Mouse (Mus musculus): Measurements from ENCODE around the gene Olfr1373. TPM values are rescaled to one million over a fixed set of nuclear protein-coding genes. Genes with fewer than 3 reads are reported as not detected.
"Not testable (repeated sequence)": the region's sequence is repeated elsewhere in the genome, so short reads cannot be mapped to it uniquely, and the experiment has no call there.

The Olfr1373 gene
- total RNA-seq (2021): not detected
- long read RNA-seq, experiment 1: 0 reads
- long read RNA-seq, experiment 2: 0 reads

DNA sequence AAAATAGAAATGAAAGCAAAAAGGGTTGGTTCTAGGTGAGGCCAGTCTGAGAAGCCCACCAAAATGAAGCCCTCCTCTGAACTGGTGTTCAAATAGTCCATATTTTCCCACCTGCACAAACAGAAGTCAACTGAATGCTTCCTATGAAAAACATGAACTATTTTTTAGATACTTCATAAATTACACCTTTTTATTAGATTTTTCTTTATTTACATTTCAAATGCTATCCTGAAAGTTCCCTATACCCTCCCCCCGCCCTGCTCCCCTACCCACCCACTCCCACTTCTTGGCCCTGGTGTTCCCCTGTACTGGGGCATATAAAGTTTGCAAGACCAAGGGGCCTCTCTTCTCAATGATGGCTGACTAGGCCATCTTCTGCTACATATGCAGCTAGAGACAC lies at the start of gene Olfr1373:
Gene Olfr1373, minus strand, starts transcription at position 101 of the 400 bp plus-strand sequence.
- DNase-seq; intact Hi-C loops (cut with DNase I): not testable (repeated sequence)

- intact Hi-C loops (cut with DNase I); DNase-seq: not testable (repeated sequence)
Observed at GRCm38 (mm10) chr11:52180651-52181050, 35.3 kb upstream of the Olfr1373 start.

- intact Hi-C loops (cut with DNase I): loop anchor here (10.0 kb wide), 1 partner anchor 115 kb away; no protein-coding TSS in a partner anchor
- DNase-seq: not testable (repeated sequence)
Observed at GRCm38 (mm10) chr11:52179897-52180296, 34.6 kb upstream of the Olfr1373 start.

DNA sequence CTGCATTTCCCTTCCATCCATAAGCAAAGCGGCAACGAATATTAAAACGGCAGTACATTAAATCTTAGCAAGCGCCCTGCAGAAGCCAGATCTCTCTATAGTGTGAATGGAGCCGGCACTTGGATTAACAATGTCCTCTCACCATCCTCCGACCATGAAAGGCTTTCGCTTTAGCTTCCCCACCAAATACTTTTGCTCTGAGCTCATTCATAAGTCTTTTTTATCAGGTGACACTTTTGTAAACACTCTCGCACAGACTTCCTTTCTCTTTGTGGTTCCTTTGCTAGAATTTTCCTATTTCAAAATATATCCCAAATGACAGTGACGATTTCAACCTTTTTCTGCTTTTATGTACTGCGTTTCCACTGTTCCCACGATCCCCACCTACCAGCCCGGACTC lies 23.1 kb upstream of the Olfr1373 start:
- intact Hi-C loops (cut with DNase I): no loop called here
- DNase-seq: no peak

DNA sequence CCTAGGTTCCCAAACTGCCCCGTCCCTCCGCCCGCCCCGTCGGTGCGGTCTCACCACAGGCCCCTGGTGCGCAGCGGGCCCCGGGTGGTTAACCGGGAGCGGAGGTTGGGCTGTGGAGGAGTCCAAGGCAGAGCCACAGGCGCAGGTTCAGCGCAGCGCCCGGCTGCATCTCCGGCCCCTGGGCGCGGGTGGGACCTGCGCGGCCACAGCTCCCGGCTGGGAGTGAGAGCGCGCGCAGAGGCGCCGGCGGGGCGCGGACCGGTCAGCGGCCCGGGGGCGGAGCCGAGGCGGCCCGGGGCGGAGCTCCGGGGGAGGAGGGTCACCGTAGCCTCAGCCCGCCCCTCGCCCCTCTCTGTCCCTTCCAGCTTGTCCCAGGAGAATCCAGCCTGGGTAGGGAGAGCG lies 22.6 kb upstream of the Olfr1373 start:
- DNase-seq; intact Hi-C loops (cut with DNase I): not testable (repeated sequence)

DNA sequence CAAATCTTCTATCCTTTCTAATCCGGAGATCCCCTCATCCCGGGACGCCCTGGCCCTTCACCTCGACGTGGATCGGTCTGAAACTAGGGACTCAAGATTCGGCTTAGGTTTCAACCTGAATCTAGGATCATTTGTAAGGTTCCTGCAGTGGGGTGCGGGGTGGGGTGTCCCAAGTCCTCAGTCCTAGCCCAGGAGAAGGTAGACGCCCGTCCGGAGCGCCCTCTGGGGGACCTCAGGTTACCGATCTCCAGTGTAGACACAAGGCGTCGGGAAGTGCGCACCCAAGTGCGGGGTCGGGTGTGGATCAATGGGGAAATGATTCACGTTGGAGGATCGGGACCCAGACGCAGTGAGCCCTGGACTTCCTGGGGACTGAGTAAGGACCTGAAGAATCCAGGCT lies 21.8 kb upstream of the Olfr1373 start:
- peak; percentile 20 to 21 for DNase-seq
- intact Hi-C loops (cut with DNase I): no loop called here

- DNase-seq: peak in 1 of 2 experiments; percentile 19
- intact Hi-C loops (cut with DNase I): no loop called here
Observed at GRCm38 (mm10) chr11:52163926-52164325, 18.6 kb upstream of the Olfr1373 start.

DNA sequence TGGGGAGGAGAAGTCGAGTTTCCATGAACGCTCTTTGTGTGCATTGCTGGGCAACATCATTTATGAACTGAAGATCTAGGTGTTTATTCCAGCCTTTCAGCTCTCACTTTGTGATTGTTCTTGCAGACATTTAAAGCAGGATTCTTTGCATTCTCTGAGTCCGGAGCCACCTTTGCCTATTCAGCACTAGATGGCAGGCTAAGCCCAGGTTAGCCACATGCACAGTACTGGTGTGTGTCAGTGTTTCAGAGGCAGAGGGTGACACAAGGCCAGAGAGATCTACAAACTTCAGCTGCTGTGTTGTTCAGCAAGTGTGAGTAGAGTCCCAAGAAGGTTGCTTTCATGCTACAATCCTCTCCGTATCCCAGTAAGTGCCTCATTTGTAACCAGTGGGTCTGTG lies 1.7 kb downstream of the Olfr1373 start:
- intact Hi-C loops (cut with DNase I); DNase-seq: not testable (repeated sequence)

- no peak for DNase-seq
- intact Hi-C loops (cut with DNase I): no loop called here
Observed at GRCm38 (mm10) chr11:52130451-52131068, 14.8 kb downstream of the Olfr1373 start.

DNA sequence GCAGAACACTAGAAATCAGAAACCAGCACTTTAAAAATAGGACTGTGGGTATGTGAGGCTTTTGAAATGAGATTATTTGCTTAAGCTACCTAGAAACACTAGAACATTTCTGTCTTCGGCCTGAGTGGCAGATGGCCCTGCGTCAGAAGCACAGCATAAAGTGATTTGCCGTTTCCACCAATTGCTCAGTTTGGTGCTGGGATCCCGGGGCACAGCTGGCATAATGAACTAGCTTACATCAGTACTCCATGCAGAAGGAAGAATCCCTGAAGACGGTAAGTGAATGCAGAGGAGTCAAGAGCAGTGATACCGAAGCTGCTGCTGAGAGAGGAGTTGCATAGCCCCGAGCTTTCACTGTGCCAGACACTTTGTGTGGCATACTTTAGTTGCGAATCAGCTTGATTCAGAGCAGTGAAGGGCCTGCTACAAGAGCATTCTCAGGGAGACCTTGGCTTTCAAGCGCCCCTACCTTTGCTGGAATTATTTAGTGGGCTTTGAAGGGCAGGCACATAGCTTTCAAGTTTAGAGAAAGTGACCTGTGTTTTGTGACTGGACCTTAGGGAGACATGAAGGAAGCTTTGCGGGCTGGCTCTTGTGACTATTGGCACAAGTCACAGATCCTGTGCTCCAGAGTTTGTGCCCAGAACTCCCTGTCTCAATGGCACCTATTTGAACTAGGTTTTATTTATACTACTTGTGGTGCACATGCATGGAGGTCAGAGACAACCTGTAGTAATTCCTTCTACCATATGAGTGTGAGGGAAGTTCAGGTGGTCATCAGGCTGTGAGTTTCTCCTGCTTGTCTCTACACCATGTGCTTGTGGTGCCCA lies 15.5 kb downstream of the Olfr1373 start:
- no peak for DNase-seq
- intact Hi-C loops (cut with DNase I): no loop called here

DNA sequence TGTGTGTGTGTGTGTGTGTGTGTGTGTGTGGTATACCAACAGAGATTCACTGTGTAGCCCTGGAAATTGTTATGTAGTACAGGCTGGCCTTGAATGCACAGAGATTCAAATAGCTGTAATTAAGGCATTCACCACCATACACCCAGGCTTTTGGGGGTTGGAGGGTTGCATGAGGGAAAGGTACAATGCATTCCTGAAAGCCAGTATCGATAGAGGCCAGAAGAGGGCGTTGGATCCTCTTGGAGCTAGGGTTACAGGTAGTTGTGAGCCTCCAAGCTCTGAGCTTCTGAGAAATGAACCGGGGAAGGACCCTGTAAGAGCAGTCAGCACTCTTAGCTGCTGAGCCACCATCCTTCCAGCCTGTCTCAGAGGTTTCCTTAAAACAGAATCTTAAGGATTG lies 16.2 kb downstream of the Olfr1373 start:
- intact Hi-C loops (cut with DNase I): no loop called here

DNA sequence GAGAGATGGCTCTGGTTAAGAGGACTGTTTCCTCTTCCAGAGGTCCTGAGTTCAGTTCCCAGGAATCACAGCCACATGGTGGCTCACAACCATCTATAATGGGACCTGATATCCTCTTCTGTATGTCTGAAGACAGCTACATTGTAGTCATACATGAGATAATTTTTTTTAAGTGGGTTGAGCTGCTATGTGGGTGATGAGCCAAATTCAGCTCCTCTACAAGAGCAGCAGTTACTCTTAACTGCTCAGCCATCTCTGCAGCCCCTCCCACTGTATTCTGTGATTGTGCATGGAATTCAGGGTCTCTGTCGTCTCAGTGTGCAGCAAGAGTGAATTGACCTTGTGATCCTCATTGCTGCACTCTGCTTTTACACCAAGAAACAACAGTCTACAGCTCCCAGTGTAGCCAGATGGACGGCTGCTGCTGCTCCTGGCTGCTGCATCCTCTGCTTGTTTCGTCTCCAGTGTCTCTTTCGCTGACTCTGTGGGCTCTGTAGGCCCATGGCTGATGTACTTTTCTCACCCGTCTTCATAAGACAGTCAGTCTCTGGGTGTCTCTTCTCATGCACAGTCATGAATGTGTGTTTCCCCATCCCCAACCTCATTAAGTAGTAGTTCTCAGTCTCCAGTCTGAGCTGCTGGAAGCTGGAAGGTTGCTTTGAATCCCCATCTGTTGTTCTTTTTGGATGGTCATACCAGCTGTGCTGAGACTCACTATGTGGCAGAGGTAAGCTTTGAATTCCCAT lies 16.8 kb downstream of the Olfr1373 start:
- intact Hi-C loops (cut with DNase I): no loop called here
- DNase-seq: no peak

More for the DNA sequence above, 16.2 kb downstream of the Olfr1373 start:
- DNase-seq: no peak

DNA sequence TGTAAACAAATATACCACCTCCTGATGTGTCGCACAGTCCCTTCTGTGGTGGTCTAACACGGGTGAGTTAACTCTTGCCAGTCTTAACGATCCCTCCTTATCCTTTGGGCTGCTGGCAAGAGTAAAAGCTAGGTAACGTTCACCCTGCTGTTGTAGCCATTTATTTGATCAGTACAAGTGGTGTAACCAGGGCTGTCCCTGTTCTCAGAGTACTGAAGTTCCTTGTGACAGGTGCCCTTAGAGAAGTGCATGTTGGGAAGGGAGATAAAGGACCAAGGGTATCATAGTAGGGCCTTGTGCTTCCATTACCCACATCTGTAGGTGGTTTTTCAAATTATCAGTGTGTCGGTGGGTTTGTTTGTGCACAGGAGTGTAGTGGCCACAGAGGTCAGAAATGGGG lies 17.6 kb downstream of the Olfr1373 start:
- no peak for DNase-seq
- intact Hi-C loops (cut with DNase I): no loop called here

DNA sequence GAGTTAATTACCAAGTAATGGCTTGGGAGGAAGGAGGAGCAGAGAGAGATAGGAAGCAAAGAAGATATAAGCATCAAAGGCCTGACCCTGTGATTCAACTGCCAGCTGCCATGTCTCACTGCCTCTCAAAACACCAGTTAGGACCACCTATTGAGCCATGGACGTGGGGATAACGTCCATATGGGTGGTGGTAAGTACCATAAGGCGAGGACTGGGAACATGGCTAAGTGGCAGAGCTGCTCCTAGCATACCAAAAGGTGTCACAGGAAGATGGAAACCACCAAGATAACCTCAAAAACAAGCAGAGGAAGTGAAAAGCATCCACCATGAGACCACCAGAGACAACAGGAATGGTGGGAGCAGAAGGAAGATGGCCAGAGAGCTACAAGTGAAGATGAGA lies 18.2 kb downstream of the Olfr1373 start:
- intact Hi-C loops (cut with DNase I): no loop called here
- DNase-seq: no peak

DNA sequence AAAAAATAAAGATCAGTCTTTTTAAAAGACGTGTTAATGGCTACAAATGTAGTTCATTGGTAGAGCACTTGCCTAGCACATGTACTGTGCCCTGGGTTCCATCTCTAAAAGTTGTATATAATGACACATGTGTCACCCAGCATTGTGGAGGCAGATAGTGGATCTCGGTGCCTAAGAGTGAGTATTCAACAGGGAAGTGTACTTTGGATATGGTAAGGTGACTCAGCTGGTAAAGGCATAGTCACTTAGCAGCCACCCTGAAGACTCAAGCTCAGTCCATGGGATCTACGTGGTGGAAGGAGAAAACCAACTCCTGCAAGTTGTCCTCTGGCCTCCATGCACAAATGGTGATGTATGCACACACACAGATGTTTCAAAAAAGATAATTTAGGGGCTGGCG lies 20.9 kb downstream of the Olfr1373 start:
- intact Hi-C loops (cut with DNase I): no loop called here
- no peak for DNase-seq

DNA sequence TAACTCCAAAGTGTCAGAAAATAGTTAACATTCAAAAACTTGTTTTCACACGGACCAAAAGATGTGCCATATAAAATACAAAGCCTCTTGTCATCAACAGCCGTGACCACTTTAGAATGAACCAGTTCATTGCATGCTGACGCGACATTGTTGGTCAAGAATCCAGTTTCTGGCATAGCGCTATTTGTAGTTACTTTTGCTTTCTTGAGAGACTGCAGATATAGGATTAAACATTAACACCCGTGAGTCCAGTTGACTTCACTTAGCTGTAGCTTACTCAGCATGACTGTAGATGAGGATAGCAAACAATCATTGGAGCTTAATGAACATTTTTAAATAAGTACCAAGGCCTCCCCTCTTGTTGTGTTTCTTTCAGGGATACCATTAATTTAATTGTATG lies 23.3 kb downstream of the Olfr1373 start:
- DNase-seq: no peak
- intact Hi-C loops (cut with DNase I): no loop called here

DNA sequence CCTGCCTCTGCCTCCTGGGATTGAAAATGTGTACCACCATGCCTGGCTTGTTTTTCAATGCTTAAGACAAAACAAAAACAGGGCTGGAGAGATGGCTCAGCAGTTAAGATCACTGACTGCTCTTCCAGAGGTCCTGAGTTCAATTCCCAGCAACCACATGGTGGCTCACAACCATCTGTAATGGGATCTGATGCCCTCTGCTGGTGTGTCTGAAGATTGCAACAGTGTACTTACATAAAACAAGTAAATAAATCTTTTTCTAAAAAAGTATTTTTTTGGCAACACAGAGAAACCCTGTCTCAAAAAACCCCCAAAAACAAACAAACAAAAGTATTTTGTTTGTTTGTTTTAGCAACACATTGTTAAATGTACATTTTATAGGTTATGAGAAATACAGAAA lies 24.9 kb downstream of the Olfr1373 start:
- intact Hi-C loops (cut with DNase I); DNase-seq: not testable (repeated sequence)

- DNase-seq: no peak
- intact Hi-C loops (cut with DNase I): no loop called here
Observed at GRCm38 (mm10) chr11:52117156-52117555, 28.2 kb downstream of the Olfr1373 start.

DNA sequence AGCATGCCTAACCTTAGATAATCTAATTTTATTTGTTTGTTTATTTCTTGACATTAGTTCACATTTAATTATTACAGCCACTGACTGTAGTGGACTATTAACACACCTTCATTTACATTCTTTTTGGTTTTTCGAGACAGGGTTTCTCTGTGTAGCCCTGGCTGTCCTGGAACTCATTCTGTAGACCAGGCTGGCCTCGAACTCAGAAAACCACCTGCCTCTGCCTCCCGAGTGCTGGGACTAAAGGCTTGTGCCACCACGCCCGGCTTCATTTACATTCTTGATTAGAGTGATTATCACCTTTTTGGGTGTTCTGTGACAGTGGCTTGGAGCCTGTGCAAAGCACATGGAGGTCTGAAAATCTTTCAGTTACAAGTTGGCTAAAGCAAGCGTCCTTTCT lies 29.2 kb downstream of the Olfr1373 start:
- DNase-seq; intact Hi-C loops (cut with DNase I): not testable (repeated sequence)

GRCm38 (mm10) chr11:52115479-52115878 lies 29.8 kb downstream of the Olfr1373 start:
- no peak for DNase-seq
- intact Hi-C loops (cut with DNase I): no loop called here

GRCm38 (mm10) chr11:52109421-52109820 lies 35.9 kb downstream of the Olfr1373 start:
- no peak for DNase-seq
- intact Hi-C loops (cut with DNase I): no loop called here

All from gastrocnemius, postnatal 36 days (tissue).